Mouse (Mus musculus) brain, embryonic 14.5 days (tissue): ENCODE results near the gene Trim44. TPM values are rescaled to one million over a fixed set of nuclear protein-coding genes. Genes with fewer than 3 reads are reported as not detected.

Experiments used
- DNase-seq: peaks from one replicate; pipeline ENCODE4 v3.0.0-alpha.2; 2011; ENCODE audit warnings: low read depth
- CTCF ChIP-seq: fragments of 200-500 bp; IDR thresholded peaks from 2 replicates; pipeline ENCODE4 v1.5.1; 2012; ENCODE audit warnings: inconsistent platforms, mild to moderate bottlenecking, moderate library complexity, borderline replicate concordance; ENCODE audit not compliant: insufficient read depth, insufficient read length; ENCODE audit errors: extremely low read depth
- POLR2A ChIP-seq: fragments of 200-500 bp; IDR thresholded peaks from 2 replicates; pipeline ENCODE4 v1.6.1; 2012; ENCODE audit warnings: mild to moderate bottlenecking, inconsistent platforms, borderline replicate concordance; ENCODE audit not compliant: poor library complexity, insufficient read depth, insufficient read length, severe bottlenecking; ENCODE audit errors: extremely low read depth
- polyA plus RNA-seq: library from polyadenylated mRNA; depleted of rRNA; stranded (reverse); fragments of >200 nt; gene quantifications from 2 replicates; pipeline ENCODE4 v1.2.3, GENCODE M21; 2012; rRNA removed

Gene Trim44
- polyA plus RNA-seq = 76.9 and 110 TPM in 2 replicates

- DNase-seq = peak; percentile 90
These were observed at the start of gene Trim44 for GRCm38 (mm10) chr2:102407363-102408184. Gene Trim44, minus strand, starts transcription at chr2:102407828.

GRCm38 (mm10) chr2:102455126-102455525 is 47.5 kb upstream of the Trim44 start:
- TF ChIP-seq CTCF = no peak
- TF ChIP-seq POLR2A = no peak
- DNase-seq = no peak

More at GRCm38 (mm10) chr2:102407363-102408184, at the start of gene Trim44:
- TF ChIP-seq CTCF (no peak), POLR2A (no peak)

- TF ChIP-seq POLR2A = no peak
- TF ChIP-seq CTCF = 0 out of 2 replicates have a peak, but pooled peaks have one; percentile 8
- peak; percentile 75 for DNase-seq
These were observed 45.8 kb upstream of the Trim44 start for GRCm38 (mm10) chr2:102453447-102453846.

GRCm38 (mm10) chr2:102451671-102452549 is 44.3 kb upstream of the Trim44 start, which contains the start of gene Fjx1:
Gene Fjx1, minus strand, starts transcription at chr2:102452499.
- TF ChIP-seq POLR2A (peak; percentile 90), CTCF (no peak)
- DNase-seq = peak; percentile 94

- TF ChIP-seq CTCF = no peak
- no peak for TF ChIP-seq POLR2A
- peak; percentile 72 for DNase-seq
These were observed 43.4 kb upstream of the Trim44 start for GRCm38 (mm10) chr2:102450761-102451670.

- peak; percentile 87 for DNase-seq
These were observed 42.7 kb upstream of the Trim44 start for GRCm38 (mm10) chr2:102450248-102450760.

GRCm38 (mm10) chr2:102449630-102450247 is 42.1 kb upstream of the Trim44 start:
- no peak for TF ChIP-seq CTCF
- 0 out of 2 replicates have a peak, but pooled peaks have one; percentile 4 for TF ChIP-seq POLR2A
- DNase-seq = peak; percentile 86

More at GRCm38 (mm10) chr2:102450248-102450760, 42.7 kb upstream of the Trim44 start:
- TF ChIP-seq CTCF = no peak
- peak; percentile 34; the same call in 1 of the 2 replicates for TF ChIP-seq POLR2A

GRCm38 (mm10) chr2:102449056-102449455 is 41.4 kb upstream of the Trim44 start:
- TF ChIP-seq POLR2A (no peak), CTCF (no peak)
- DNase-seq = peak; percentile 51

- TF ChIP-seq POLR2A (no peak), CTCF (no peak)
- DNase-seq = peak; percentile 59
These were observed 40.2 kb upstream of the Trim44 start for GRCm38 (mm10) chr2:102447831-102448230.
